Mouse (Mus musculus): ENCODE data around the gene Lilra5. TPM values are rescaled to one million over a fixed set of nuclear protein-coding genes. Genes with fewer than 3 reads are reported as not detected.
"Not testable (repeated sequence)": the region's sequence is repeated elsewhere in the genome, so short reads cannot be mapped to it uniquely, and the experiment has no call there.

Gene Lilra5
- polyA plus RNA-seq (2012; fragmentation: generic; extraction: Trizol): not detected
- long read RNA-seq, experiment 1: 0 reads
- long read RNA-seq, experiment 2: 0 reads

- no peak within 1 kb of the TSS for H3ac ChIP-seq (ENCODE audit: control insufficient read depth, insufficient read length, low read depth)
- TF ChIP-seq MYOD1 (IDR thresholded peaks at IDR 0.05; ENCODE audit: control insufficient read depth, insufficient read length, low read depth): no peak
- TF ChIP-seq CTCF (IDR thresholded peaks at IDR 0.05; ENCODE audit: control insufficient read depth, insufficient read depth, insufficient read length): no peak
- TF ChIP-seq MYOG (IDR thresholded peaks at IDR 0.05; ENCODE audit: control insufficient read depth, extremely low read depth, insufficient read length): no peak
- no peaks in the 10 kb centered on the region for H3K36me3 ChIP-seq (ENCODE audit: control insufficient read depth, insufficient read depth)
- no peaks in the 10 kb centered on the region for H3K27me3 ChIP-seq (ENCODE audit: control insufficient read depth, insufficient read depth, insufficient read length)
- H3K79me2 ChIP-seq (ENCODE audit: control insufficient read depth, insufficient read depth): no peaks in the 10 kb centered on the region
- no peaks in the 10 kb centered on the region for H3K79me3 ChIP-seq (ENCODE audit: low read depth)
- no peak within 1 kb of the TSS for H3K4me3 ChIP-seq (ENCODE audit: insufficient read depth, poor library complexity, severe bottlenecking)
These were observed at the start of gene Lilra5 for GRCm38 (mm10) chr7:4237454-4237853. TSS of gene Lilra5 (plus strand) at chr7:4237754.

- H3K79me3 ChIP-seq (ENCODE audit: low read depth): no peaks in the 10 kb centered on the region
- H3K27me3 ChIP-seq (ENCODE audit: control insufficient read depth, insufficient read depth, insufficient read length): no peaks in the 10 kb centered on the region
- no peak for TF ChIP-seq MAX (IDR thresholded peaks at IDR 0.05)
- TF ChIP-seq USF1 (IDR thresholded peaks at IDR 0.05; ENCODE audit: low read depth): no peak
- TF ChIP-seq MYOG (IDR thresholded peaks at IDR 0.05; ENCODE audit: control insufficient read depth, extremely low read depth, insufficient read length): no peak
- no peak for TF ChIP-seq CEBPB (IDR thresholded peaks at IDR 0.05; ENCODE audit: low read depth)
- no peak for TF ChIP-seq CTCF (IDR thresholded peaks at IDR 0.05; ENCODE audit: control insufficient read depth, insufficient read depth, insufficient read length)
- TF ChIP-seq FOSL1 (IDR thresholded peaks at IDR 0.05; ENCODE audit: insufficient read depth, low read length, poor library complexity, severe bottlenecking): no peak
- no peak for TF ChIP-seq MYOD1 (IDR thresholded peaks at IDR 0.05; ENCODE audit: control insufficient read depth, insufficient read length, low read depth)
- no peak overlapping the region for H3K4me3 ChIP-seq (ENCODE audit: insufficient read depth, poor library complexity, severe bottlenecking)
- no peaks in the 10 kb centered on the region for H3K79me2 ChIP-seq (ENCODE audit: control insufficient read depth, insufficient read depth)
- no peak overlapping the region for H3ac ChIP-seq (ENCODE audit: control insufficient read depth, insufficient read length, low read depth)
- H3K36me3 ChIP-seq (ENCODE audit: control insufficient read depth, insufficient read depth): no peaks in the 10 kb centered on the region
These were observed 30.4 kb upstream of the Lilra5 start for GRCm38 (mm10) chr7:4207126-4207525.

- Histone ChIP-seq H3ac (ENCODE audit: control insufficient read depth, insufficient read length, low read depth) (no peak overlapping the region), H3K4me3 (ENCODE audit: insufficient read depth, poor library complexity, severe bottlenecking) (no peak overlapping the region), H3K79me2 (ENCODE audit: control insufficient read depth, insufficient read depth) (no peaks in the 10 kb centered on the region), H3K36me3 (ENCODE audit: control insufficient read depth, insufficient read depth) (no peaks in the 10 kb centered on the region), H3K27me3 (ENCODE audit: control insufficient read depth, insufficient read depth, insufficient read length) (no peaks in the 10 kb centered on the region), H3K79me3 (ENCODE audit: low read depth) (no peaks in the 10 kb centered on the region)
- TF ChIP-seq CTCF (IDR thresholded peaks at IDR 0.05; ENCODE audit: control insufficient read depth, insufficient read depth, insufficient read length): no peak
- no peak for TF ChIP-seq MYOG (IDR thresholded peaks at IDR 0.05; ENCODE audit: control insufficient read depth, extremely low read depth, insufficient read length)
- TF ChIP-seq MAX (IDR thresholded peaks at IDR 0.05): no peak
These were observed 28.9 kb upstream of the Lilra5 start for GRCm38 (mm10) chr7:4208626-4209025.

GRCm38 (mm10) chr7:4213436-4213835, 24.1 kb upstream of the Lilra5 start:
- H3K4me3 ChIP-seq (ENCODE audit: insufficient read depth, poor library complexity, severe bottlenecking); H3K79me3 ChIP-seq (ENCODE audit: low read depth); H3K36me3 ChIP-seq (ENCODE audit: control insufficient read depth, insufficient read depth); H3K27me3 ChIP-seq (ENCODE audit: control insufficient read depth, insufficient read depth, insufficient read length); H3ac ChIP-seq (ENCODE audit: control insufficient read depth, insufficient read length, low read depth); H3K79me2 ChIP-seq (ENCODE audit: control insufficient read depth, insufficient read depth): not testable (repeated sequence)

GRCm38 (mm10) chr7:4215396-4215795, 22.2 kb upstream of the Lilra5 start:
- TF ChIP-seq MYOD1 (IDR thresholded peaks at IDR 0.05; ENCODE audit: control insufficient read depth, insufficient read length, low read depth): no peak
- no peak for TF ChIP-seq USF1 (IDR thresholded peaks at IDR 0.05; ENCODE audit: low read depth)
- no peak for TF ChIP-seq MAX (IDR thresholded peaks at IDR 0.05)
- TF ChIP-seq CTCF (IDR thresholded peaks at IDR 0.05; ENCODE audit: control insufficient read depth, insufficient read depth, insufficient read length): no peak
- TF ChIP-seq FOSL1 (IDR thresholded peaks at IDR 0.05; ENCODE audit: insufficient read depth, low read length, poor library complexity, severe bottlenecking): no peak
- TF ChIP-seq CEBPB (IDR thresholded peaks at IDR 0.05; ENCODE audit: low read depth): no peak
- no peak for TF ChIP-seq MYOG (IDR thresholded peaks at IDR 0.05; ENCODE audit: control insufficient read depth, extremely low read depth, insufficient read length)
- H3K27me3 ChIP-seq (ENCODE audit: control insufficient read depth, insufficient read depth, insufficient read length): no peaks in the 10 kb centered on the region
- H3K79me2 ChIP-seq (ENCODE audit: control insufficient read depth, insufficient read depth): no peaks in the 10 kb centered on the region
- H3K79me3 ChIP-seq (ENCODE audit: low read depth): no peaks in the 10 kb centered on the region
- H3K4me3 ChIP-seq (ENCODE audit: insufficient read depth, poor library complexity, severe bottlenecking): no peak overlapping the region
- H3ac ChIP-seq (ENCODE audit: control insufficient read depth, insufficient read length, low read depth): no peak overlapping the region
- H3K36me3 ChIP-seq (ENCODE audit: control insufficient read depth, insufficient read depth): no peaks in the 10 kb centered on the region

GRCm38 (mm10) chr7:4215805-4216204, 21.7 kb upstream of the Lilra5 start:
- Histone ChIP-seq H3ac (ENCODE audit: control insufficient read depth, insufficient read length, low read depth) (no peak overlapping the region), H3K4me3 (ENCODE audit: insufficient read depth, poor library complexity, severe bottlenecking) (no peak overlapping the region), H3K79me2 (ENCODE audit: control insufficient read depth, insufficient read depth) (no peaks in the 10 kb centered on the region), H3K79me3 (ENCODE audit: low read depth) (no peaks in the 10 kb centered on the region), H3K27me3 (ENCODE audit: control insufficient read depth, insufficient read depth, insufficient read length) (no peaks in the 10 kb centered on the region), H3K36me3 (ENCODE audit: control insufficient read depth, insufficient read depth) (no peaks in the 10 kb centered on the region)
- TF ChIP-seq CTCF (IDR thresholded peaks at IDR 0.05; ENCODE audit: control insufficient read depth, insufficient read depth, insufficient read length): no peak
- no peak for TF ChIP-seq MAX (IDR thresholded peaks at IDR 0.05)
- no peak for TF ChIP-seq CEBPB (IDR thresholded peaks at IDR 0.05; ENCODE audit: low read depth)
- no peak for TF ChIP-seq FOSL1 (IDR thresholded peaks at IDR 0.05; ENCODE audit: insufficient read depth, low read length, poor library complexity, severe bottlenecking)
- TF ChIP-seq MYOD1 (IDR thresholded peaks at IDR 0.05; ENCODE audit: control insufficient read depth, insufficient read length, low read depth): no peak
- no peak for TF ChIP-seq MYOG (IDR thresholded peaks at IDR 0.05; ENCODE audit: control insufficient read depth, extremely low read depth, insufficient read length)
- TF ChIP-seq USF1 (IDR thresholded peaks at IDR 0.05; ENCODE audit: low read depth): no peak
